Mouse (Mus musculus) liver, embryonic 14.5 days (tissue): ENCODE data around the gene Gm10717. TPM values are rescaled to one million over a fixed set of nuclear protein-coding genes. Genes with fewer than 3 reads are reported as not detected.
A peak's percentile ranks its signal among the peaks of the same experiment; 100 is the strongest.
"Not testable (repeated sequence)": the region's sequence is repeated elsewhere in the genome, so short reads cannot be mapped to it uniquely, and the experiment has no call there.

Experiments used
- ATAC-seq: fragments of 200-750 bp; cut with Nextera tagmentation; 2 replicates; pipeline ENCODE4 v1.8.0; 2017; ENCODE audit warnings: moderate number of reproducible peaks, mild to moderate bottlenecking, moderate library complexity; ENCODE audit not compliant: insufficient read depth
- DNase-seq, 3 experiments: peaks; one replicate each; pipeline ENCODE4 v3.0.0-alpha.2; 2012 to 2013; ENCODE audit warnings: low read depth in 3 of 3, low spot score in 3 of 3
- H3K27ac ChIP-seq: fragments of 300-500 bp; sonication (generic); 2 replicates; pipeline ENCODE4 v1.5.1; 2014; ENCODE audit warnings: moderate library complexity, mild to moderate bottlenecking, control low read depth, inconsistent platforms
- H3K27me3 ChIP-seq: fragments of 300-500 bp; sonication (generic); 2 replicates; pipeline ENCODE4 v1.6.1; 2014; ENCODE audit warnings: mild to moderate bottlenecking, low read length, moderate library complexity; ENCODE audit not compliant: control insufficient read depth, insufficient read depth
- H3K36me3 ChIP-seq: fragments of 300-500 bp; sonication (generic); replicated peaks from 2 replicates; pipeline ENCODE4 v1.6.1; 2014; ENCODE audit warnings: low read depth; ENCODE audit not compliant: control insufficient read depth, insufficient read depth
- H3K4me1 ChIP-seq, 2 experiments: fragments of 200-500 bp in 1 of 2; fragments of 300-500 bp in 1 of 2; sonication (generic) in 1 of 2; replicated peaks; 2 replicates each; pipeline ENCODE4 v1.6.1; 2012 to 2014; ENCODE audit warnings: antibody characterized with exemption in 1 of 2, inconsistent platforms in 1 of 2, low read length in 1 of 2; ENCODE audit not compliant: control insufficient read depth in 2 of 2, insufficient read depth in 2 of 2
- H3K4me2 ChIP-seq: fragments of 300-500 bp; sonication (generic); 2 replicates; pipeline ENCODE4 v1.6.1; 2014; ENCODE audit warnings: low read depth, mild to moderate bottlenecking, control low read depth, moderate library complexity
- H3K4me3 ChIP-seq, 2 experiments: fragments of 200-500 bp in 1 of 2; fragments of 300-500 bp in 1 of 2; sonication (generic) in 1 of 2; 2 replicates each; pipeline ENCODE4 v1.5.1; 2012 to 2014; ENCODE audit warnings: low read depth in 2 of 2, low read length in 2 of 2, mild to moderate bottlenecking in 2 of 2, control low read depth in 1 of 2, inconsistent platforms in 1 of 2, moderate library complexity in 1 of 2; ENCODE audit not compliant: insufficient read depth in 1 of 2
- H3K9ac ChIP-seq: fragments of 300-500 bp; sonication (generic); replicated peaks from 2 replicates; pipeline ENCODE4 v1.6.1; 2014; ENCODE audit warnings: mild to moderate bottlenecking, control low read depth, moderate library complexity
- H3K9me3 ChIP-seq: fragments of 300-500 bp; sonication (generic); 2 replicates; pipeline ENCODE4 v1.6.1; 2016; ENCODE audit warnings: low read length, mixed read lengths; ENCODE audit not compliant: control insufficient read depth
- WGBS: fragments of 180-500 bp; shearing (Covaris S2); extraction: QIAGEN DNeasy Blood & Tissue Kit; methylation state at CpG from one replicate; pipeline ENCODE4 v1.1.7; 2014; ENCODE audit not compliant: insufficient replicate concordance; 5-methylcytosine and 5-hydroxymethylcytosine counted together
- polyA plus RNA-seq, 2 experiments: library from polyadenylated mRNA; depleted of rRNA in 1 of 2; stranded (reverse) in 1 of 2; unstranded in 1 of 2; fragments of >200 nt; fragmentation: Nextera tagmentation in 1 of 2; extraction: Ambion mirVana in 1 of 2; gene quantifications; 2 replicates each; pipeline versions ENCODE4 v1.2.1 to v1.2.3; 2012 to 2014

The Gm10717 gene
- polyA plus RNA-seq, 2 experiments: not detected

- not testable (repeated sequence) for H3K36me3 ChIP-seq, H3K4me3 ChIP-seq, H3K9me3 ChIP-seq, ATAC-seq, H3K4me2 ChIP-seq, H3K27me3 ChIP-seq, H3K9ac ChIP-seq, H3K4me1 ChIP-seq, H3K27ac ChIP-seq
- DNase-seq: peak in 2 of 3 experiments; percentile 52 to 66
- 59% methylated on average over 9 of the region's 9 CpGs for WGBS
Observed at GRCm38 (mm10) chr9:3027200-3027599, 2.0 kb downstream of the Gm10717 start.

- not testable (repeated sequence) for DNase-seq, H3K4me1 ChIP-seq, H3K27ac ChIP-seq, H3K27me3 ChIP-seq, H3K36me3 ChIP-seq, H3K9ac ChIP-seq, H3K9me3 ChIP-seq, H3K4me3 ChIP-seq, ATAC-seq, H3K4me2 ChIP-seq
- WGBS: 51% methylated on average over 12 of the region's 16 CpGs
Observed at GRCm38 (mm10) chr9:3029276-3030000, 4.2 kb downstream of the Gm10717 start.

GRCm38 (mm10) chr9:3030677-3031318, 5.6 kb downstream of the Gm10717 start:
- not testable (repeated sequence) for H3K4me2 ChIP-seq, ATAC-seq

GRCm38 (mm10) chr9:3034299-3034698, 9.1 kb downstream of the Gm10717 start, which contains the start of gene Gm17535:
Gene Gm17535, plus strand, starts transcription at chr9:3034599.
- not testable (repeated sequence) for H3K4me1 ChIP-seq, H3K27ac ChIP-seq, ATAC-seq, DNase-seq, H3K36me3 ChIP-seq, H3K4me3 ChIP-seq, H3K27me3 ChIP-seq, H3K9ac ChIP-seq, H3K4me2 ChIP-seq, H3K9me3 ChIP-seq
- no CpG with 5 or more reads among the region's 8 CpGs for WGBS

More at GRCm38 (mm10) chr9:3030677-3031318, 5.6 kb downstream of the Gm10717 start:
- H3K36me3 ChIP-seq, H3K9ac ChIP-seq, H3K9me3 ChIP-seq, H3K4me1 ChIP-seq, H3K27me3 ChIP-seq, H3K4me3 ChIP-seq, H3K27ac ChIP-seq: not testable (repeated sequence)
- peak in 2 of 3 experiments; percentile 96 to 99 for DNase-seq
- 65% methylated on average over 2 of the region's 10 CpGs for WGBS

- DNase-seq, H3K27me3 ChIP-seq, H3K4me3 ChIP-seq, H3K9ac ChIP-seq, H3K4me1 ChIP-seq, H3K4me2 ChIP-seq, ATAC-seq, H3K36me3 ChIP-seq, H3K9me3 ChIP-seq, H3K27ac ChIP-seq: not testable (repeated sequence)
- WGBS: 56% methylated on average over 6 of the region's 8 CpGs
Observed at GRCm38 (mm10) chr9:3036577-3036976, 11.4 kb downstream of the Gm10717 start, which contains the start of gene Gm10715. Gene Gm10715, plus strand, starts transcription at chr9:3036877.

- H3K4me1 ChIP-seq, ATAC-seq, H3K27ac ChIP-seq, H3K27me3 ChIP-seq, H3K4me3 ChIP-seq, H3K9me3 ChIP-seq, H3K36me3 ChIP-seq, H3K9ac ChIP-seq, H3K4me2 ChIP-seq: not testable (repeated sequence)
- DNase-seq: peak in 2 of 3 experiments; percentile 14 to 20
- 42% methylated on average over 4 of the region's 4 CpGs for WGBS
Observed at GRCm38 (mm10) chr9:3038161-3038560, 12.9 kb downstream of the Gm10717 start.
